Mouse (Mus musculus) hindbrain, embryonic 12.5 days (tissue): Measurements from ENCODE around the gene D230025D16Rik. TPM values are rescaled to one million over a fixed set of nuclear protein-coding genes. Genes with fewer than 3 reads are reported as not detected.

Experiments
- ATAC-seq: fragments of 200-750 bp; cut with Nextera tagmentation; 2 replicates; pipeline ENCODE4 v1.8.0; 2017; ENCODE audit warnings: moderate TSS enrichment; ENCODE audit not compliant: low FRiP score
- H3K27ac ChIP-seq: fragments of 300-500 bp; sonication (generic); 2 replicates; pipeline ENCODE4 v1.5.1; 2016; ENCODE audit warnings: mild to moderate bottlenecking
- H3K27me3 ChIP-seq: fragments of 300-500 bp; sonication (generic); 2 replicates; pipeline ENCODE4 v1.6.1; 2016; ENCODE audit warnings: mild to moderate bottlenecking
- H3K36me3 ChIP-seq: fragments of 300-500 bp; sonication (generic); 2 replicates; pipeline ENCODE4 v1.6.1; 2016; ENCODE audit warnings: mild to moderate bottlenecking
- H3K4me1 ChIP-seq: fragments of 300-500 bp; sonication (generic); 2 replicates; pipeline ENCODE4 v1.6.1; 2016
- H3K4me2 ChIP-seq: fragments of 300-500 bp; sonication (generic); replicated peaks from 2 replicates; pipeline ENCODE4 v1.6.1; 2016; ENCODE audit warnings: mild to moderate bottlenecking
- H3K4me3 ChIP-seq: fragments of 300-500 bp; sonication (generic); 2 replicates; pipeline ENCODE4 v1.5.1; 2016; ENCODE audit warnings: mild to moderate bottlenecking
- H3K9ac ChIP-seq: fragments of 300-500 bp; sonication (generic); 2 replicates; pipeline ENCODE4 v1.6.1; 2016; ENCODE audit warnings: mild to moderate bottlenecking, moderate library complexity
- H3K9me3 ChIP-seq: fragments of 300-500 bp; sonication (generic); replicated peaks from 2 replicates; pipeline ENCODE4 v1.6.1; 2016; ENCODE audit warnings: mild to moderate bottlenecking
- WGBS: fragments of 180-500 bp; shearing (Covaris S2); methylation state at CpG from one replicate; pipeline ENCODE4 v1.1.7; 2016; 5-methylcytosine and 5-hydroxymethylcytosine counted together
- polyA plus RNA-seq: library from polyadenylated mRNA; unstranded; fragments of >200 nt; fragmentation: Nextera tagmentation; extraction: Ambion mirVana; gene quantifications from 2 replicates; pipeline ENCODE4 v1.2.1, GENCODE M21; 2016

Gene D230025D16Rik
- polyA plus RNA-seq, 1 experiment from 2014 or later, result 28.9 TPM

- peaks cover 18% of the 10 kb centered on the region for H3K4me1 ChIP-seq
- H3K27ac ChIP-seq, result no peak overlapping the region
- H3K27me3 ChIP-seq, result peaks cover 8% of the 10 kb centered on the region; the same call in 1 of the 2 replicates
- peak overlapping the region; percentile 96 for H3K9ac ChIP-seq
- H3K9me3 ChIP-seq, result no peaks in the 10 kb centered on the region
- peaks cover 38% of the 10 kb centered on the region for H3K36me3 ChIP-seq
- WGBS, result 70% methylated on average over 18 of the region's 18 CpGs
- peak overlapping the region; percentile 99 for H3K4me2 ChIP-seq
- peak overlapping the region; percentile 97 for H3K4me3 ChIP-seq
- no peak for ATAC-seq
Measured at GRCm38 (mm10) chr8:105298351-105299252, 73.7 kb downstream of the D230025D16Rik start.

GRCm38 (mm10) chr8:105299962-105300361 lies 75.0 kb downstream of the D230025D16Rik start:
- WGBS, result 90% methylated on average over 8 of the region's 8 CpGs

More at GRCm38 (mm10) chr8:105299962-105300361, 75.0 kb downstream of the D230025D16Rik start:
- peaks cover 6% of the 10 kb centered on the region; the same call in 1 of the 2 replicates for H3K27me3 ChIP-seq
- no peak overlapping the region for H3K4me2 ChIP-seq
- H3K4me3 ChIP-seq, result no peak overlapping the region
- no peaks in the 10 kb centered on the region for H3K9me3 ChIP-seq
- H3K27ac ChIP-seq, result no peak overlapping the region
- no peak overlapping the region for H3K9ac ChIP-seq
- peaks cover 18% of the 10 kb centered on the region for H3K4me1 ChIP-seq
- H3K36me3 ChIP-seq, result peaks cover 49% of the 10 kb centered on the region
- no peak for ATAC-seq

Other genes starting within 250 kb of the D230025D16Rik start
- not detected in 2 replicates for gene Ces2h, start 224.3 kb upstream of the D230025D16Rik start, polyA plus RNA-seq
- not detected in 2 replicates for gene Ces3a, start 176.5 kb upstream of the D230025D16Rik start, polyA plus RNA-seq
- not detected in 2 replicates for gene Ces3b, start 141.4 kb upstream of the D230025D16Rik start, polyA plus RNA-seq
- gene Ces4a, start 93.3 kb upstream of the D230025D16Rik start, polyA plus RNA-seq, result not detected in 2 replicates
- gene Cbfb, start 54.5 kb upstream of the D230025D16Rik start, polyA plus RNA-seq, result 66.2 and 72.5 TPM in 2 replicates
- 7.5 and 9.5 TPM in 2 replicates for gene B3gnt9, start 30.0 kb downstream of the D230025D16Rik start, polyA plus RNA-seq
- 17.2 and 17.5 TPM in 2 replicates for gene Tradd, start 39.5 kb downstream of the D230025D16Rik start, polyA plus RNA-seq
- 0.97 and 1.4 TPM in 2 replicates for gene Fbxl8, start 39.5 kb downstream of the D230025D16Rik start, polyA plus RNA-seq
- 0.23 TPM in 1 of 2 replicates, not detected in the other for gene Hsf4, start 44.7 kb downstream of the D230025D16Rik start, polyA plus RNA-seq
- gene Nol3, start 51.0 kb downstream of the D230025D16Rik start, polyA plus RNA-seq, result 2.7 and 4.0 TPM in 2 replicates
- gene 4931428F04Rik, start 64.7 kb downstream of the D230025D16Rik start, polyA plus RNA-seq, result 63.2 and 74.0 TPM in 2 replicates
- 12.7 and 15.7 TPM in 2 replicates for gene Exoc3l, start 71.0 kb downstream of the D230025D16Rik start, polyA plus RNA-seq
- gene E2f4, start 72.5 kb downstream of the D230025D16Rik start, polyA plus RNA-seq, result 68.8 and 69.9 TPM in 2 replicates
- gene Elmo3, start 80.5 kb downstream of the D230025D16Rik start, polyA plus RNA-seq, result 2.7 and 3.2 TPM in 2 replicates
- gene Lrrc29, start 101.1 kb downstream of the D230025D16Rik start, polyA plus RNA-seq, result 1.3 TPM in 2 replicates
- 97.6 and 100 TPM in 2 replicates for gene Tmem208, start 101.2 kb downstream of the D230025D16Rik start, polyA plus RNA-seq
- gene Fhod1, start 122.8 kb downstream of the D230025D16Rik start, polyA plus RNA-seq, result 1.4 and 2.0 TPM in 2 replicates
- gene Slc9a5, start 123.7 kb downstream of the D230025D16Rik start, polyA plus RNA-seq, result 7.2 and 7.7 TPM in 2 replicates
- 0.59 and 0.93 TPM in 2 replicates for gene Plekhg4, start 148.1 kb downstream of the D230025D16Rik start, polyA plus RNA-seq
- gene Kctd19, start 188.4 kb downstream of the D230025D16Rik start, polyA plus RNA-seq, result 0.08 TPM in 1 of 2 replicates, not detected in the other
- gene Lrrc36, start 188.4 kb downstream of the D230025D16Rik start, polyA plus RNA-seq, result 2.1 and 3.1 TPM in 2 replicates
- gene Tppp3, start 246.4 kb downstream of the D230025D16Rik start, polyA plus RNA-seq, result 162 and 186 TPM in 2 replicates